Mouse (Mus musculus): ENCODE measurements around the gene Irf2bp1.

- TF ChIP-seq CTCF (IDR thresholded peaks at IDR 0.05; ENCODE audit: extremely low read depth, insufficient read depth, low read length) (no peak), POLR2A (IDR thresholded peaks at IDR 0.05; ENCODE audit: extremely low read depth, insufficient read depth, low read length) (no peak)
These were observed 27.8 kb downstream of the Irf2bp1 start for GRCm38 (mm10) chr7:19031641-19032040.
